Mouse (Mus musculus) limb, embryonic 12.5 days (tissue): ENCODE data around the gene Ptges2. TPM values are rescaled to one million over a fixed set of nuclear protein-coding genes. Genes with fewer than 3 reads are reported as not detected.

Experiments used
- ATAC-seq: fragments of 200-750 bp; cut with Nextera tagmentation; 2 replicates; pipeline ENCODE4 v1.8.0; 2017; ENCODE audit warnings: low read depth, moderate TSS enrichment; ENCODE audit not compliant: insufficient number of reproducible peaks, insufficient read depth, low FRiP score, low TSS enrichment
- H3K27ac ChIP-seq: fragments of 300-500 bp; sonication (generic); 2 replicates; pipeline ENCODE4 v1.5.1; 2016; ENCODE audit warnings: mild to moderate bottlenecking, moderate library complexity
- H3K27me3 ChIP-seq: fragments of 300-500 bp; sonication (generic); 2 replicates; pipeline ENCODE4 v1.6.1; 2016; ENCODE audit warnings: mild to moderate bottlenecking, moderate library complexity
- H3K36me3 ChIP-seq: fragments of 300-500 bp; sonication (generic); 2 replicates; pipeline ENCODE4 v1.6.1; 2016; ENCODE audit warnings: mild to moderate bottlenecking, moderate library complexity
- H3K4me1 ChIP-seq: fragments of 300-500 bp; sonication (generic); replicated peaks from 2 replicates; pipeline ENCODE4 v1.6.1; 2016
- H3K4me2 ChIP-seq: fragments of 300-500 bp; sonication (generic); 2 replicates; pipeline ENCODE4 v1.6.1; 2016; ENCODE audit warnings: mild to moderate bottlenecking, moderate library complexity
- H3K4me3 ChIP-seq: fragments of 300-500 bp; sonication (generic); replicated peaks from 2 replicates; pipeline ENCODE4 v1.5.1; 2016; ENCODE audit warnings: mild to moderate bottlenecking
- H3K9ac ChIP-seq: fragments of 300-500 bp; sonication (generic); replicated peaks from 2 replicates; pipeline ENCODE4 v1.6.1; 2016; ENCODE audit warnings: mild to moderate bottlenecking, moderate library complexity
- H3K9me3 ChIP-seq: fragments of 300-500 bp; sonication (generic); 2 replicates; pipeline ENCODE4 v1.6.1; 2016; ENCODE audit warnings: mild to moderate bottlenecking, moderate library complexity
- WGBS: fragments of 180-500 bp; shearing (Covaris S2); methylation state at CpG from one replicate; pipeline ENCODE4 v1.1.7; 2016; 5-methylcytosine and 5-hydroxymethylcytosine counted together
- polyA plus RNA-seq: library from polyadenylated mRNA; unstranded; fragments of >200 nt; fragmentation: Nextera tagmentation; extraction: Ambion mirVana; gene quantifications from 2 replicates; pipeline ENCODE4 v1.2.1, GENCODE M21; 2016

The Ptges2 gene
- polyA plus RNA-seq, 1 experiment from 2014 or later = 32.2 TPM

DNA sequence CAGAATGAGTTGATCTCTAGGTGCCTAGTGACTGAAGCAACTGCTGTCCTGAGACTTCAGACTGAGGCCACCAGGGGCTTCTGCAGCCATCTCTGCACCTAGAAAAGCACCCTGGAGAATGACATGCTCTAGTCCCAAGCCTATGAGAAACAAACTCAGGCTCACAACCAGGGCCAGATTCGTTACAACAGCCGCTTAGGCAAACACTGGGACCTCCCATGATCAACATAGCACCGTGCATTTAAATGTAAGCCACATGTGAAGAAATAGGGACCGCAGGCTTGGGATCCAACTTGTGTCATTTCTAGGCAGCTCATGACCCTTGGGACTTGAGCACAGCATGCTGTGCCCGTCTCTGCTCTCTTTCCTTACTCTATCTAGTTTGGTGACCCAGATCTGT lies 32.0 kb downstream of the Ptges2 start:
- Histone ChIP-seq H3K9me3 (no peaks in the 10 kb centered on the region), H3K4me2 (0 out of 2 replicates have a peak overlapping the region, but pooled peaks have one; percentile 34), H3K4me3 (no peak overlapping the region), H3K4me1 (peaks cover 67% of the 10 kb centered on the region), H3K36me3 (peaks cover 9% of the 10 kb centered on the region; the same call in 1 of the 2 replicates), H3K9ac (no peak overlapping the region), H3K27ac (peak overlapping the region; percentile 79; the same call in 1 of the 2 replicates), H3K27me3 (no peaks in the 10 kb centered on the region)
- WGBS = 72% methylated on average over 5 of the region's 5 CpGs
- ATAC-seq = no peak

DNA sequence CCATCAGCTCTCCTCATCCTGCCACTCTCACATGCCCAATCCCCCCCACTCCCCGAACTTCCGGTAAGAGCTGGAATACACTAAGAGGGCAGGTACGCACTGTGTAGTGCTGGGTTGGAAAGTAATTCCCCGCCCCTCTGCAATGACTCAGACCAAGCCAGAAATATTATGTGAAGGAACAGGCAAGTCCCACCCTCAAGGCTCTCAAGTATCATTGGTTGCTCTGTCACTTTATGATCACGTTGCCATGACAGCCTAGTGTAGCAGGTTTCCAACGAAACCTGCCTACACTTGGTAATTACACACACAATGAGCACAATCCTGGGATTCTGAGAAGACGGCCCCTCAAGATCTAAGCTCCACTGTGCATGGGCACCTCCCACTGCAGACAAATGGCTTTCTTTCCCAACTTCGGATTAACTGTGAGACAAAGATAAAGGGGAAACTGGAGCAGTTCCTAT lies 32.6 kb downstream of the Ptges2 start:
- Histone ChIP-seq H3K27ac (peak overlapping the region; percentile 79), H3K4me2 (peak overlapping the region; percentile 34), H3K9ac (no peak overlapping the region), H3K9me3 (no peaks in the 10 kb centered on the region), H3K27me3 (no peaks in the 10 kb centered on the region), H3K4me3 (no peak overlapping the region), H3K36me3 (peaks cover 9% of the 10 kb centered on the region; the same call in 1 of the 2 replicates), H3K4me1 (peaks cover 61% of the 10 kb centered on the region)
- 0 out of 2 replicates have a peak, but pooled peaks have one; percentile 4 for ATAC-seq
- 52% methylated on average over 8 of the region's 8 CpGs for WGBS

DNA sequence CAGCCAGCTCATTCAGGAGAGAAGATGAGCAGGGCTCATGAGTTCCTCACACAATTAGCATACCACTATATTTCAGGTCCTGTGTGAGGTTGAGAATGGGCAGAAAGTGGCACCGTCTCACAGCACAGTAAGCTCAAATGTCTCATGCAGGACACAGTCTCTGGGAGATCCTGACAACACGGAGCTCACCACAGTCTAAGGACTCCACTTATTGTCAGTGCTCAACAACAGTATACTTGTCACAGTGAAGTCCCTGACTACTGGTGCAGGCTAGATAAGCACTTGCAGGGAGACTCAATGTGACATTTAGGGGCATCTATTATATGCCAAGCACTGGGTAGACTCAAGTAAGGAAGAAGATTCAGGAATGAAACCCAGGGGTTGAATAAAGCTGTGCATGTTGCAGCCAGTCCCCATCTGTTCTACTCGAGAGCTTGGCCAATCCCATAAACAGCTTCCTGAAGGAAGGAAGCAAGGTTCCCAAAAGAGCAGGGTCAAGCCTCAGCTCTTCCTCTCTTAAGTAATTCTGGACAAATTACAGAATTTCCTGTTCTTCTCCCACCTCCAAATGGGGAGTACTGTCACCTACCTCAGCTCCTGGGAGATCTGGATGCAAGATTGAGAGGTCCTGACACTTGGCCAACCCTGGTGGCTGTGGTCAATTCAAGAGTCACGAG lies 33.7 kb downstream of the Ptges2 start:
- Histone ChIP-seq H3K4me1 (peaks cover 52% of the 10 kb centered on the region), H3K4me3 (no peak overlapping the region), H3K4me2 (peak overlapping the region; percentile 88; the same call in 1 of the 2 replicates), H3K9ac (no peak overlapping the region), H3K27ac (peak overlapping the region; percentile 79; the same call in 1 of the 2 replicates), H3K36me3 (peaks cover 9% of the 10 kb centered on the region; the same call in 1 of the 2 replicates), H3K27me3 (no peaks in the 10 kb centered on the region), H3K9me3 (no peaks in the 10 kb centered on the region)
- 79% methylated on average over 4 of the region's 4 CpGs for WGBS
- no peak for ATAC-seq

DNA sequence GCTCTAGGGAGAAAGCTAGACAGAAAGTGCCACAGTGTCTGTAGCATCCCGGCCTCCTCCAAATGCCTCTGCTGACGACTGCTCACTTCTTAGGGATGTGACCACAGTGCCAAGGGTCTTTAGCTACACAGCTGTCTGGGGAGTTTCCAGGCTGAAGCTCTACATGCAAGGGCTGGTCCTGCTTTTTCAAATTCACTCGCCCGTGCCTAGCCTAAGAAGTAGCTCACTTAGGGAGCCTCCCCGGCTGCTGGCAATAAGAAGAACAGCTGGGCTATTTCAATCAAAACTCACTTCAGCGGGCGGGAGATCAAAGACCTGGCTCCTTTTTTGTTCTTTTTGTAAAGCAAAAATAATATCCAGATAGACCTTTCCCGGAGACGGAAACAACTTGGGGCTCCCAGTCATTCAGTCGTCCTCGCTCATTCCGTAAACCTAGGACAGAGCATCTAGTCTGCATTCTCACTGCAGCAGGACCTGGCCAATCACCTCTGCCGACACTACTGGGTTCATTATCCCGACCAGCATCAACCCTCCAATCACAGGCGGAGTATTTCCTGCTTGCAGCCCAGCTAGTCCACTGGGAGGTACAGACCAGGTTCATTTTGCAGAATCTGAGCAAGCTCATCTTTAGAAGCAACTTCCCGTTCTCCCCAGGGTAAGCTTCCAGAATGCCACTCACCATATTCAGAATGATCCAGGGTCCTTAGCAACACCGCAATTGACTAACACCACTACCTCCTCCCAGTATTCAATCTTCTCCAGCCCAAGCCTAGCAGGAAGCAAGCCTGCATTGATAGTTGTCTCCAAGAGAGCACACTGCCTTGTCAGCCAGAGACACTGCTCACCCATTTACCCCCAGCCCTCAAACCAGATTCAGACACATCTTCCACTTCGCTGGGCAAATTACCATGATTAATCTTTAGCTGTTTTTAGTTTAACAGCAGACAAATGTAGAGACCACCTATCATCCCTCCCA lies 35.3 kb downstream of the Ptges2 start:
- Histone ChIP-seq H3K27ac (peak overlapping the region; percentile 80), H3K27me3 (no peaks in the 10 kb centered on the region), H3K9me3 (no peaks in the 10 kb centered on the region), H3K4me2 (peak overlapping the region; percentile 88), H3K36me3 (peaks cover 9% of the 10 kb centered on the region; the same call in 1 of the 2 replicates), H3K4me3 (peak overlapping the region; percentile 49), H3K4me1 (peaks cover 37% of the 10 kb centered on the region), H3K9ac (peak overlapping the region; percentile 69)
- peak; percentile 93 for ATAC-seq
- WGBS = 7% methylated on average over 18 of the region's 18 CpGs

DNA sequence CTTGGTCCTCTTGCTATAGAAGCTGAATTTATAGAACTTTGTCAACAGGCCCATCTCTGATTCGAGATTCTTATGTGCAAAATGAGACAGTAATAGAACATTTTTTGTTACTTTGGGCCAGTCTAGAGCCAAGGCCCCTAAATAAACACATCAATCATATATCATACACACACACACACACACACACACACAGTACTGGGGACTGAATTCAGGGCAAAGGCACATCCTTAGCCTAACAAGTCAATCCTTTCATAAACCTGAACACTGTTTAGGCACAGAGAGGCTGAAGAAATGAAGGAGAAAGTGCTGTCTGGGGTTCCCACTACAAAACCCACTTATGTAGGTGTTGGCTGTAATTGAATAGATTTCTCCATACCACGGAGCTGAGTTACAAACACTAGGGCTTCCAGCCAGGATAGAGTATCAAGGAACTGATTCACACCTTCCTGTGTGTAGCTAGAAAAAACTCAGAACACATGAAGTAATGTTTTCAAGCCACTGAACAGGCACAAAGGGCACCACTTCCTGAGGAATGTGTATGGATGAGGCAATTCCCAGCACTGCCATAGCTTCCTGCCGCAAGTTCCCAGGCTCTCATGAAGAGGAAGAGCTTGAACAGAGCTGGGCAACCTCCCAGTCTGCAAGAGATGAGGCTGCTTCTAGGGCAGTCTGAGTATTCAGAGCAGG lies 41.1 kb downstream of the Ptges2 start:
- H3K4me1 ChIP-seq = peaks cover 3% of the 10 kb centered on the region; the same call in 1 of the 2 replicates
- peak overlapping the region; percentile 62 for H3K27ac ChIP-seq
- no peaks in the 10 kb centered on the region for H3K9me3 ChIP-seq
- H3K27me3 ChIP-seq = no peaks in the 10 kb centered on the region
- 68% methylated on average over 3 of the region's 3 CpGs for WGBS
- no peaks in the 10 kb centered on the region for H3K36me3 ChIP-seq
- no peak overlapping the region for H3K4me3 ChIP-seq
- no peak for ATAC-seq
- H3K9ac ChIP-seq = no peak overlapping the region
- no peak overlapping the region for H3K4me2 ChIP-seq

DNA sequence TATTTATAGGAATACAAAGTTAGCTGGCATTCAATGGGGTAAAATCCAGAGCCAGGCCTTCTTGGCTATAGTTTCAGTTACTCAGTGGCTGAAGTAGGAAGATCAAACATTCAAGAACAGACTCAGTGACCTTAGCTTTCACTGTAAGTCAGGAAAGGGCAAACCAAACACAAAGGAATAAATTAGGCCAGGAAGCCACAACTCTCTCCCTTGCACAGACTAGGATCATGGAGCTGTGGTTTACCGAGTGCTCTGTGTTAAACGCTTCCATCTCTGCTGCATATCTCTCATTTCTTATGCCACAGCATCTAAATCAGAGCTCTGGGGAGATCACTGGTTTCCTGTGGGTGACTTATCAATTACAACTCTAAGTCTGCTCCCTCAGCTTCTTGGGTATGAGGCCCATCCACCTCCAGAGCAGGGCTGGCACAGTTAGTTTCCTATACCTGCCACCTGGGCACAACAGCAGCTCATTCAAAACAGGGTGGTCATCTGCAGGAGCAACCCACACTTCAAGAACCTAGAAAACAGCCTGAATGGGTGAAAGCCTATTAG lies 42.0 kb downstream of the Ptges2 start:
- H3K27ac ChIP-seq = 0 out of 2 replicates have a peak overlapping the region, but pooled peaks have one; percentile 62
- no peaks in the 10 kb centered on the region for H3K9me3 ChIP-seq
- no peak overlapping the region; the same call in 1 of the 2 replicates for H3K9ac ChIP-seq
- no peaks in the 10 kb centered on the region for H3K36me3 ChIP-seq
- peaks cover 3% of the 10 kb centered on the region; the same call in 1 of the 2 replicates for H3K4me1 ChIP-seq
- no peak for ATAC-seq
- WGBS = 92% methylated on average over 2 of the region's 2 CpGs
- no peaks in the 10 kb centered on the region for H3K27me3 ChIP-seq
- H3K4me2 ChIP-seq = no peak overlapping the region
- no peak overlapping the region for H3K4me3 ChIP-seq

DNA sequence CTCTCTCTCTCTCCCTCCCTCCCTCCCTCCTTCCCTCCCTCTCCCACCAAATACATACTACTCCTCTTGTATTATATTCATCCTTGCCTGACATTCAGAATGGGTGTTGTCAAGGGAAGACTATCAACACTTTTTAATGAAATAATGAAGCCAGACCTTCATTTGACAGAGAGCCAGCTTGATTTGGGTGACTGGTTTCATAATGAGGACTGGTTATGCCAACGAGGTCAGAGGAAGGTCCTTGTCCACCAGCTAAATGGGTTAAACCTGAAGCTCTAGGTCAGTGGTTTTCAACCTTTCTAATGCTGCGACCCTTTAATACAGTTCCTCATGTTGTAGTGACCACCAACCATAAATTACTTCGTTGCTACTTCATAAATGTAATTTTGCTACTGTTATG lies 43.0 kb downstream of the Ptges2 start:
- peaks cover 3% of the 10 kb centered on the region; the same call in 1 of the 2 replicates for H3K4me1 ChIP-seq
- WGBS = 83% methylated on average over 3 of the region's 3 CpGs
- no peak overlapping the region for H3K27ac ChIP-seq
- no peaks in the 10 kb centered on the region for H3K36me3 ChIP-seq
- no peak overlapping the region for H3K4me3 ChIP-seq
- ATAC-seq = no peak
- no peaks in the 10 kb centered on the region for H3K9me3 ChIP-seq
- H3K9ac ChIP-seq = no peak overlapping the region
- H3K4me2 ChIP-seq = no peak overlapping the region
- no peaks in the 10 kb centered on the region for H3K27me3 ChIP-seq

DNA sequence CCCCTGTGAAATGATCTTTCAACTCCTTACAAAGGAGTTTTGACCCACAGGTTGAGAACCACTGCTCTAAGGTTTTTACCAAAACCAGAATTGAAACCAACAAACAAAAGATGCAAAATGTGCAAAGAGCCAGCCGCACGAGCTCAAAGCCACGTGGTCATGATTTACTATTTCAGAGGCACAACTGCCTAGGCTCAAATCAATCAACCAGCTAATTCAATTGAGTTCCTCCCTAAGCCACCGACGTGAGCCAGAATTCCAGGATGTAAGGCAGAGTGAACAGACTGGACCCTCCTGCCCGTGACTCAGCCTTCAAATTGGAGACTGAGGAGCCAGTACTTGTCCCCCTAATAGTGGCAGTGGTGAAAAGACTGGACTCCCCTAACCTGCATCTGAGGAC lies 43.5 kb downstream of the Ptges2 start:
- H3K9me3 ChIP-seq = no peaks in the 10 kb centered on the region
- no peak overlapping the region for H3K4me3 ChIP-seq
- no peaks in the 10 kb centered on the region for H3K27me3 ChIP-seq
- no peak overlapping the region for H3K4me2 ChIP-seq
- no peaks in the 10 kb centered on the region for H3K36me3 ChIP-seq
- no peak overlapping the region for H3K9ac ChIP-seq
- no peak for ATAC-seq
- H3K27ac ChIP-seq = no peak overlapping the region
- H3K4me1 ChIP-seq = peaks cover 3% of the 10 kb centered on the region; the same call in 1 of the 2 replicates
- WGBS = 58% methylated on average over 6 of the region's 6 CpGs

DNA sequence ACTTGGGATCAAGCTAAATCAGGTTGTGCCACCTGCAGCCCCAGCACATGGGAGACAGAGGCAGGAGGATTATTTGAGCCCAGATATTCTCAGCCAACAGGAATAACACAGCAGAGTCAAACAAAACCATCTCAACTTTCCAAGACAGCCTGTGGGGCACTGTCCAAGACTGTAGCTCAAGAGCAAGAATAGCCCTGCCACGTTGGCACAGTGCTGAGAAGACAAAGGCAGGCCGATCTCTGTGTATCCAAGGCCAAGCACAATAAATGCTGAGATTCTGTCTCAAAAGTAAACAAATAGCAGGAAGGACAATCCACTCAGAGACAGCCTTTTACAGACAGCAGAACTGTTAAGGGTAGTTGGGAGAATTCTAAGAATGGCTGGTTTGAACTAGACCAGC lies 44.5 kb downstream of the Ptges2 start:
- ATAC-seq = no peak
- Histone ChIP-seq H3K27ac (no peak overlapping the region), H3K4me1 (peaks cover 3% of the 10 kb centered on the region; the same call in 1 of the 2 replicates), H3K27me3 (no peaks in the 10 kb centered on the region), H3K9ac (no peak overlapping the region), H3K4me2 (no peak overlapping the region), H3K4me3 (no peak overlapping the region), H3K36me3 (peaks cover 4% of the 10 kb centered on the region; the same call in 1 of the 2 replicates), H3K9me3 (no peaks in the 10 kb centered on the region)
- WGBS = 82% methylated on average over 2 of the region's 2 CpGs

DNA sequence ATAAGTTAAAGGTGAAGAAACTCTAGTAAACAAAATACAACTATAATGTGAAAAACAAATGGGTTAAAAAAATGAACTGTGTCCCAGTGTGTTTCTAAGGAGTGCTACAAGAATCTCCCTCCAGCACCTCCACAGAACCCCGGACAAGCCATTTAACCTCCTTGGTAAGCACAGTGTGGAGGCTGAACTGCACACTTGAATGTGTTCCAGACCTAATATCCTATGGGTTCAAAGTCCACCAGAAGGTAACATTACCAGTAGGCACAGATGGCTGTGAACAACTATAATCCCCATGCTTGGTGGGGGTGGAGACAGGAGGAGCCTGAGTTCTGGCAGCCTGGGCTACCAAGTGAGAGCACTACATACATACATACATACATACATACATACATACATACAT lies 44.9 kb downstream of the Ptges2 start:
- H3K4me3 ChIP-seq = no peak overlapping the region
- 93% methylated on average over 1 of the region's 1 CpGs for WGBS
- H3K4me1 ChIP-seq = peaks cover 3% of the 10 kb centered on the region; the same call in 1 of the 2 replicates
- no peaks in the 10 kb centered on the region for H3K9me3 ChIP-seq
- ATAC-seq = no peak
- no peak overlapping the region for H3K4me2 ChIP-seq
- H3K36me3 ChIP-seq = peaks cover 5% of the 10 kb centered on the region; the same call in 1 of the 2 replicates
- no peaks in the 10 kb centered on the region for H3K27me3 ChIP-seq
- no peak overlapping the region for H3K27ac ChIP-seq
- H3K9ac ChIP-seq = no peak overlapping the region
